Mouse (Mus musculus) midbrain, embryonic 10.5 days (tissue): Measurements from ENCODE around the gene Sfswap. TPM values are rescaled to one million over a fixed set of nuclear protein-coding genes. Genes with fewer than 3 reads are reported as not detected.

ENCODE experiments used
- DNase-seq: peaks from one replicate; pipeline ENCODE4 v3.0.0-alpha.2; 2017; ENCODE audit warnings: low spot score
- H3K27ac ChIP-seq: fragments of 300-500 bp; sonication (generic); replicated peaks from 2 replicates; pipeline ENCODE4 v1.5.1; 2016; ENCODE audit warnings: mild to moderate bottlenecking
- H3K27me3 ChIP-seq: fragments of 300-500 bp; sonication (generic); 2 replicates; pipeline ENCODE4 v1.6.1; 2016; ENCODE audit warnings: low read depth, mild to moderate bottlenecking; ENCODE audit not compliant: poor library complexity, severe bottlenecking
- H3K36me3 ChIP-seq: fragments of 300-500 bp; sonication (generic); 2 replicates; pipeline ENCODE4 v1.6.1; 2016; ENCODE audit warnings: mild to moderate bottlenecking, moderate library complexity
- H3K4me1 ChIP-seq: fragments of 300-500 bp; sonication (generic); 2 replicates; pipeline ENCODE4 v1.6.1; 2016
- H3K4me3 ChIP-seq: fragments of 300-500 bp; sonication (generic); 2 replicates; pipeline ENCODE4 v1.5.1; 2016; ENCODE audit warnings: mild to moderate bottlenecking, moderate library complexity
- H3K9me3 ChIP-seq: fragments of 300-500 bp; sonication (generic); replicated peaks from 2 replicates; pipeline ENCODE4 v1.6.1; 2016; ENCODE audit warnings: mild to moderate bottlenecking
- WGBS: fragments of 180-500 bp; shearing (Covaris S2); methylation state at CpG from one replicate; pipeline ENCODE4 v1.1.7; 2016; 5-methylcytosine and 5-hydroxymethylcytosine counted together
- polyA plus RNA-seq: library from polyadenylated mRNA; unstranded; fragments of >200 nt; fragmentation: Nextera tagmentation; extraction: Ambion mirVana; gene quantifications from 2 replicates; pipeline ENCODE4 v1.2.1, GENCODE M21; 2016

Sfswap gene
- polyA plus RNA-seq, 1 experiment from 2014 or later, result 35.1 TPM

DNA sequence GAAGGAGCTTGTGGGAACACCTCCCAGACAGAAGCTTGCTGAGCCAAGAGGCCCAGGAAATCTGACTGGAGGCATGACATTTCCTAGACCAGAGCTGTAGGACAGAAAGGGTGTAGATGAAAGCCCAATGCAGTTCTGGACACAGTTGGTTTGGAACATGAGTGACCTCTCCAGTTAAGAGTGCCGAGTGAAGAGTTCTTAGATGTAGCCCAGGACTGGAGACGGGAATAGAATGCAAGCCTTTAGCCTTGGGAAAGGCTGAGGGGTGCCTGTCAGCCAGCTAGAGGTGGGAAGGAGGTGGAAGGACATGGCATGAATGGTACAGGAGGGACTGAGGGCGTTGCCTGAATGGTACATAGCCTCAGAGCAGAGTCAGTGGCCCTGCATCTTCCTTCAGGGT is 34.4 kb downstream of the Sfswap start:
- H3K4me3 ChIP-seq, result no peak overlapping the region
- no peak overlapping the region for H3K27ac ChIP-seq
- H3K27me3 ChIP-seq, result no peaks in the 10 kb centered on the region
- no peak for DNase-seq
- H3K36me3 ChIP-seq, result peaks cover 88% of the 10 kb centered on the region
- H3K9me3 ChIP-seq, result no peaks in the 10 kb centered on the region
- WGBS, result 98% methylated on average over 3 of the region's 3 CpGs
- H3K4me1 ChIP-seq, result no peaks in the 10 kb centered on the region

DNA sequence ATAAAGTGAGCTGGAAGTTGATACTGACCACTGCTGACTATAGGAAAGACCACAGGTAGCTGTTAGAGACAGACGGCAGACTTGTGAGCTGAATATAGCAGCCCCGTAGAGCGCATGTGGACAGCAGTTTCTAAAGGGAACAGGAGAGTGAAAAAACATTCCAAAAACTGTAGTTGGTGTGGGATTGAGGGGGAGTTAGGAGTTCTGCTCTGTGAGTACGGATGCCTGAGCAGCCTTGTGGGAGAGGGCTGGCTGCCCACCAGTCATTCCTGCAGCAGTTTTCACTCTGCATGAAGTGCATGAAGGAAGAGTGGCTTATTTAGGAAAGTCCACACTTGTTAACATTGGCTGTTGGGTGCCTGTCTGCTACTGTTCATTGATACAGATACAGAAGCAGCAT is 37.8 kb downstream of the Sfswap start:
- Histone ChIP-seq H3K9me3 (no peaks in the 10 kb centered on the region), H3K27ac (no peak overlapping the region), H3K36me3 (peaks cover 89% of the 10 kb centered on the region), H3K27me3 (no peaks in the 10 kb centered on the region), H3K4me3 (no peak overlapping the region), H3K4me1 (no peaks in the 10 kb centered on the region)
- 95% methylated on average over 4 of the region's 4 CpGs for WGBS
- DNase-seq, result no peak

DNA sequence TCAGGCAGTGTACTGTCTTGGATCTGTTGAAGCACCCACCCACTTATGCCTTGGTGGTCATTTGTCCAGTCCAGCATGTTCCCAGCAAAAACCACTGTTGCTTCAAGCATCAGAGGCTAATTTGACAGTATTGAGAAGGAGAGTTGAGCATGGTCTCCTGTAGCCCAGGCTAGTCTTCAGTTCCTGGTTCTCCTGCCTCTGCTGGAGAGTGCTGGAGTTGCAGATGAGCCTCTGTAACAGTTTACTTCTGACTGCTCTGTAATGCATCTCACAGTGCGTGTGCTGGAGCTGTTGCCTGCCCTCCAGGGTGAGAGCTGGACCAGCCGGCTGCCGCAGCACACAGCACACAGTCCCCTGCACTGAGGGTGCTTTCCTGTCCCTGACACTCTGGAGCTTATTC is 41.2 kb downstream of the Sfswap start:
- H3K27me3 ChIP-seq, result no peaks in the 10 kb centered on the region
- no peak for DNase-seq
- H3K4me1 ChIP-seq, result no peaks in the 10 kb centered on the region
- no peak overlapping the region for H3K4me3 ChIP-seq
- peaks cover 93% of the 10 kb centered on the region for H3K36me3 ChIP-seq
- WGBS, result 92% methylated on average over 3 of the region's 3 CpGs
- H3K27ac ChIP-seq, result no peak overlapping the region
- H3K9me3 ChIP-seq, result no peaks in the 10 kb centered on the region

DNA sequence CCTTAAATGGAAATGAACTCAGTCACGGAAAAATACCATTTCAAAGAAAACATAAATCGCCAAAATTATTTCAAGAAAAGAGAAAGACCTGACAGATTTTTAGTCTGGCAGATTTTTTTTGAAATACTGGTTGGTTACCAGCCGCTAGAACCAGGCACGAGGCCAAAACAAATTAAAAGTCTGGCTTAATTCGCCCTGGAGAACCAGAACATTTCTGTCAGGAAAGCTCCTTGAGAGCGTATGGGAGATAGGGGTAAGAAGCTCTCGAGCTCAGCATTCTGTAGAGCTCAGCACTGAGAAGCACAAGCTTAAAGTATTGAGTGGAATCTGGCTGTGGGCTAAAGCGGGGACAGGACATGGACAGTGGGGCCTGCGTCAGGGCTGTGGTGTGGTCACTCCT is 44.8 kb downstream of the Sfswap start:
- no peaks in the 10 kb centered on the region for H3K9me3 ChIP-seq
- H3K4me3 ChIP-seq, result no peak overlapping the region
- H3K27ac ChIP-seq, result no peak overlapping the region
- H3K4me1 ChIP-seq, result no peaks in the 10 kb centered on the region
- 93% methylated on average over 9 of the region's 9 CpGs for WGBS
- H3K36me3 ChIP-seq, result peaks cover 99% of the 10 kb centered on the region
- no peaks in the 10 kb centered on the region for H3K27me3 ChIP-seq
- no peak for DNase-seq

DNA sequence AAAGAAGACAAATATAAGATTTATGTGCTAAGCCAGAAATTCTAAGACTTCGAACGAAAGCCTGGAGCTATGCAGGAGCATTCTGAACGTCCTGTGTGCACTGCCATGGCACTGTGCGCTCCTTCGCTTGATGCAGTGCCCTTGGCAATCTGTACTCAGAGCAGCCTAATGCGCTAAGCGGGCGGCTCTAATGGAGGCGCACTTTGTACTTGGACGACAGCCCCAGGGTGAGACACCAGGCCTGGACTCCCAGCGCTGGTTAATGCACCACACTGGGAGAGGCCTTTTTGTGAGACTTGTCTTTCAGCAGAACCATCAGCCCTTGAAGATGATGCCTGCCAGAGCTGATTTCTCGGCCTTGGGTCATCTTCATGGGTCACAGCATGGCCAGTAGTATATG is 48.7 kb downstream of the Sfswap start:
- 95% methylated on average over 12 of the region's 12 CpGs for WGBS
- Histone ChIP-seq H3K36me3 (peaks cover 99% of the 10 kb centered on the region), H3K4me3 (no peak overlapping the region), H3K27me3 (no peaks in the 10 kb centered on the region), H3K4me1 (no peaks in the 10 kb centered on the region), H3K27ac (no peak overlapping the region), H3K9me3 (no peaks in the 10 kb centered on the region)
- DNase-seq, result no peak

DNA sequence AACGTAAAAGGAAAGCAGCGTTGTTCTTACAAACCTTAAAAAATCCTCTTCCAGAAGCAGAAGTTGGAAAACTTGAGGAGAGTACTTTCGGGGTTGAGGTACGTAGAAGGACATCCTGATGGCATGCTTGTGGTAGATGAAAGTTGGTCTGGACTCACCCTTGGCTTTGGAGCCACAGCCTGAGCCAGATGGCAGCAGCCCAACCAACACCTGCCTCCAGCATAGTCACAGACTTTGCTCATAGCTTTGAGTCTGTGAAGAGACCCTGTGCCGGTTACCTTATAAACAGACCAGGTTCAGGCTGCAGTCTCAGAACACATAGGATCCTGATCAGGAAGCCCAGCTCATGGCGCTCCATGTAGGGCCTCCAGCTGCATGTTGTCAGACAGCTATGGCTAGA is 49.8 kb downstream of the Sfswap start:
- no peak overlapping the region for H3K4me3 ChIP-seq
- no peaks in the 10 kb centered on the region for H3K9me3 ChIP-seq
- no peak for DNase-seq
- H3K27ac ChIP-seq, result no peak overlapping the region
- H3K36me3 ChIP-seq, result peaks cover 100% of the 10 kb centered on the region
- WGBS, result 97% methylated on average over 6 of the region's 6 CpGs
- H3K27me3 ChIP-seq, result no peaks in the 10 kb centered on the region
- no peaks in the 10 kb centered on the region for H3K4me1 ChIP-seq

DNA sequence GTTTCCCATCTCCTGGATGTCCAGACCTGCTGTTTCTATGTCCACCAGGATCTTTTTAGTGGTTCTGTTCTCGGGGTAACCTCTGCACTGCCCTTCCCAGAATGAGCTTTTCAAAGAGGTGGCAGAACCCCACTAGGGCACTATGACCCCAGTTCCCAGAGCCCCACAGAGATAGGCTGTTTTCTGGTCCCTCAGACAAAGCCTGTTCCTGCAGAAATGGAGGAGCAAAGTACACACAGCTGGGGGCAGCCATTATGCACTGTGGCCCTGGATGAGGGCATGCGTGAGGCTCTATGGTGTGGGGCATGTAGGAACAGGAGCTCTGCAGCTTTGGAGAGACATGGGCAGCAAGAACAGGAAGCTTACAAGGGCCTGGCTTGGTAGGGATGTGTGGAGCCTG is 51.0 kb downstream of the Sfswap start:
- H3K27me3 ChIP-seq, result no peaks in the 10 kb centered on the region
- H3K9me3 ChIP-seq, result no peaks in the 10 kb centered on the region
- WGBS, result 97% methylated on average over 2 of the region's 2 CpGs
- no peaks in the 10 kb centered on the region for H3K4me1 ChIP-seq
- no peak for DNase-seq
- H3K27ac ChIP-seq, result no peak overlapping the region
- H3K36me3 ChIP-seq, result peaks cover 99% of the 10 kb centered on the region
- H3K4me3 ChIP-seq, result no peak overlapping the region

DNA sequence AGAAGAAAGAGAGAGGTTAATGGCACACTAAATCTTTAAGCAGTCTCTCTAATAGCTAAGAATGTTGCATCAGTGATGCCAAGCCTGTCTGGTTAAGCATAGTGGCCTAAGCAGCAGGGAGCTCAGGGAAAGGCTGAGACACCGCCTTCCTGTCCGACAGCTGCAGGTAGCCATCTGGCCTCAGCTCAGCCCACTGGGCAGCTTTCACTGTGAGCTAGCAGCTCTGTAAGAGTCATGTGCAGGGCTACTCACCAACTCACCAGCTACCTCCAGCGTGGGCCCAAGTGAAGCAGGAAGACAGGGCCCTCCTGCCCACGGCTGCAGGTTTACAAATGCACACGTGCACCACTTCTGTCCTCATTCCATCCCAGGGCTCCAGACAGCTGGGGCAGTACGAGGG is 52.6 kb downstream of the Sfswap start:
- no peak overlapping the region for H3K4me3 ChIP-seq
- no peak for DNase-seq
- H3K27ac ChIP-seq, result no peak overlapping the region
- 90% methylated on average over 6 of the region's 6 CpGs for WGBS
- no peaks in the 10 kb centered on the region for H3K4me1 ChIP-seq
- H3K9me3 ChIP-seq, result no peaks in the 10 kb centered on the region
- H3K27me3 ChIP-seq, result no peaks in the 10 kb centered on the region
- peaks cover 98% of the 10 kb centered on the region for H3K36me3 ChIP-seq

DNA sequence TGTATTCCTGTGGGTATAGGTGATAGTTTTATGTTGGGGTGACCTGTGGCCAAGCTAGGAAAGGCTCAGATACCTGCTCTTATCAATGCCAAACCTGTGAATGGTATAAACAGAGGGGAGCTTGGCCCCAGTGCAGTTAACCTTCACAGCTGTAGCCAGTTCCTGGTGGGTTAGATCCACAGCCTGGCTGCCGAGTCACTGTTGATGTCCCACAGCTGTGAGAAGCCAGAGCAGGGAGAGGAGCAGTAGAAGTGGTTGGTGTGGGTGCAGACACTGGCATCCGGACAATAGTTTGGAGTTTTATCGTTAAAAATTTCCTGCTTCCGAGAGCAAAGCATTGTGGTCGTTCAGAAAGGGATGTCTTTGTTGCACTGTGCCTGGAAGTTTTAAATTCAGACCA is 57.6 kb downstream of the Sfswap start:
- H3K9me3 ChIP-seq, result no peaks in the 10 kb centered on the region
- H3K27me3 ChIP-seq, result no peaks in the 10 kb centered on the region
- H3K4me3 ChIP-seq, result no peak overlapping the region
- H3K27ac ChIP-seq, result no peak overlapping the region
- H3K36me3 ChIP-seq, result peaks cover 96% of the 10 kb centered on the region
- DNase-seq, result no peak
- no peaks in the 10 kb centered on the region for H3K4me1 ChIP-seq
- 91% methylated on average over 5 of the region's 5 CpGs for WGBS

DNA sequence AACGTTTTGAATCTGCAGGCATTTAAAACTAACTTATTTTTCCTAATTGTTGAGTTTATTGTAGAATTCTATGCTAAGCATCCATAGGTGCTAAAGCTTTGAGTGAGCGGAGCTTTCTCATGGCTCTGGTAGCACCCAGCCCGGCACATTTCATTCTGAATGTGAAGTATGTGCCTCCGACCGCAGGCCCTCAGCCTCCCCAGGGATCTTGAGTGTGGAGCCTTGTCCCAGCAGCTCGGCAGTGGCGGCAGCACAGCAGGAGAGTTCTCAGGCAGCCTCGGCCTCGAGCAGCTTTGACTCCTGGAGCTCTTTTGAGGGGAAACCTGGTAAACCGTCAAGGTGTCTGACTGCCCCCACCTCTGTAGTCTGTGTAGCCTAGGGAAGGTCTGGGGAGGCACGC is 58.3 kb downstream of the Sfswap start:
- no peak for DNase-seq
- Histone ChIP-seq H3K9me3 (no peaks in the 10 kb centered on the region), H3K4me1 (no peaks in the 10 kb centered on the region), H3K4me3 (no peak overlapping the region), H3K27ac (no peak overlapping the region), H3K27me3 (no peaks in the 10 kb centered on the region), H3K36me3 (peaks cover 96% of the 10 kb centered on the region)
- WGBS, result 75% methylated on average over 11 of the region's 11 CpGs

DNA sequence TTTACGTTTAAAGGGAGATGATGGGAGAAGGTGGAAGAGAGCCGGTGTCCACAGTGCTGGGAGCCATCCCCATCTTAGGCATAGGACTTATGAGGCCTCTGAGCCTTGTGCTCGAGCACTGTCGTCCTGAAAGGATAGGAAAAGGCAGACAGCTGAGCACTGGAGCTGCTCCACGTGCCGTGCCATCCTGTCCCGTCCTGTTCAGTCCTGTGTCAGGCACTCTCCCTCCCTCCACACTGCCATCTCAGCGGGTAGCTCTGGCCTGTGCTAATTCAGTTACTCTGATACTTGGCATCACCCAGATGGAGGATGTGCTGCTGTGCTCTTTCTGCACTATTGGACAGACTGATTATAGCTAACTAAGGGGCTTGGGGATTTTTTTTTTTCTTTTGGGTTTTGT is 61.3 kb downstream of the Sfswap start:
- DNase-seq, result no peak
- WGBS, result 92% methylated on average over 8 of the region's 8 CpGs
- Histone ChIP-seq H3K36me3 (peaks cover 97% of the 10 kb centered on the region), H3K4me1 (no peaks in the 10 kb centered on the region), H3K27me3 (no peaks in the 10 kb centered on the region), H3K27ac (no peak overlapping the region), H3K4me3 (no peak overlapping the region), H3K9me3 (no peaks in the 10 kb centered on the region)

DNA sequence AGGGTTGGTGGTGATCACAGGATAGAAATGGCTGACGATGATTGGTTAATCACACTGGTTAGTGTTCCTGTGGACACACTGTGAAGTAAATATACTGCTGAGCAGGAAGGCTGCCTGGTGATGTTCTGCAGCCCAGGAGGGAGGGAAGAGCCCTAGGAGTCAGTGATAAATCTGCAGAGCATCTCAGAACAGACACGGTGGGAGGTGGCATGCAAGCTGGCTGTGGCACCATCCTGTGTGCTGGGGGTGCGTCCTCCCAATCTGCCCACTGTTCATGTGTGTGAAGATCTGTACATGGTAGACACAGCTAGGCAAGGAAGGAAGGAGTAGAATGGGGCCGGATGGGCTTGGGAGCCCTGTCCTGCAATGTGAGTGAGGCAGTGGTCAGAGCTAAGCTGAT is 67.6 kb downstream of the Sfswap start:
- Histone ChIP-seq H3K9me3 (no peaks in the 10 kb centered on the region), H3K4me1 (no peaks in the 10 kb centered on the region), H3K36me3 (peaks cover 95% of the 10 kb centered on the region), H3K27me3 (no peaks in the 10 kb centered on the region), H3K4me3 (no peak overlapping the region), H3K27ac (no peak overlapping the region)
- DNase-seq, result no peak
- WGBS, result 91% methylated on average over 4 of the region's 4 CpGs

DNA sequence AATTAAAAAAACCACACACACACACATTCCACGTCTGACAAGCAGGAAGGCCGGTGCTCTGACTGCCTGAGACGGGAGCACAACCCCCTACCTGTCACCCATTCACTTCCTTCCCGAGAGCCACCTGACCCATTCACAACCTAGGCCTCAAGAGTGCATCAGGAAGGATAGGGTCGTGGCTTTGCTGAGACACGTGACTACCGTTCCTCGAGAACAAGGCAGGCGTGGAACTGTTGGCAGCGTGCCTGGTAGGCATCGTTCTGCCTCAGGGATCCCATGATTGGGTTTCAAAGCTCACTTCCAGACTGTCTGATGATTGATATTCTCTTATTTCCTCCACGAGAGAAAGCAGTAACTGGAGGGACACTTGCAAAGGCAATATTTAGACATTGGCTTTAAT is 77.2 kb downstream of the Sfswap start:
- no peaks in the 10 kb centered on the region for H3K9me3 ChIP-seq
- peaks cover 12% of the 10 kb centered on the region; the same call in 1 of the 2 replicates for H3K4me1 ChIP-seq
- 0 out of 2 replicates have a peak, but pooled peaks cover under 1% of the 10 kb centered on the region for H3K36me3 ChIP-seq
- no peak for DNase-seq
- peaks cover 30% of the 10 kb centered on the region for H3K27me3 ChIP-seq
- no peak overlapping the region for H3K4me3 ChIP-seq
- 80% methylated on average over 12 of the region's 12 CpGs for whole genome bisulfite sequencing
- H3K27ac ChIP-seq, result no peak overlapping the region

DNA sequence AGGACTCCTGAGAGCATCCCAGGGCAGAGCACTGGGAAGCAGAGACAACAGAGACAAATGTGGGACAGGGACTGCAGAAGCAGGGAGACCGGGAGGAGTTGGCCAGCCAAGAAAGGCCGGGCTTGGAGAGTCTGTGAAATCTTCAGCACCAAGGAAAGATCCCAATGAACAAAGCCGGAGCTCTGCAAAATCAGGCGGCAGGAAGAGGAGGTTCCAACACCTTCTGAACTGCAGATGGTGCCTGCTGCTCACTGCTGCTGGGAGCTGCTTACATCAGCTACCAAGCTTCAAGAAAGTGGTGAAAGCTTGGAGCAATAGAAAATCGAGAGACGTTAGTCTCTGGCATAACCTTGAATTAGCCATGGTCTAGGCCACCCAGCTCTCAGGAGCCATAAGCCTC is 79.0 kb downstream of the Sfswap start:
- Histone ChIP-seq H3K4me1 (peaks cover 24% of the 10 kb centered on the region), H3K4me3 (no peak overlapping the region), H3K27me3 (peaks cover 45% of the 10 kb centered on the region), H3K27ac (no peak overlapping the region), H3K36me3 (no peaks in the 10 kb centered on the region), H3K9me3 (no peaks in the 10 kb centered on the region)
- WGBS, result 29% methylated on average over 6 of the region's 6 CpGs
- DNase-seq, result no peak
